Mouse (Mus musculus): ENCODE results near the gene Ggt6.
"Not testable (repeated sequence)": the region's sequence is repeated elsewhere in the genome, so short reads cannot be mapped to it uniquely, and the experiment has no call there.

DNA sequence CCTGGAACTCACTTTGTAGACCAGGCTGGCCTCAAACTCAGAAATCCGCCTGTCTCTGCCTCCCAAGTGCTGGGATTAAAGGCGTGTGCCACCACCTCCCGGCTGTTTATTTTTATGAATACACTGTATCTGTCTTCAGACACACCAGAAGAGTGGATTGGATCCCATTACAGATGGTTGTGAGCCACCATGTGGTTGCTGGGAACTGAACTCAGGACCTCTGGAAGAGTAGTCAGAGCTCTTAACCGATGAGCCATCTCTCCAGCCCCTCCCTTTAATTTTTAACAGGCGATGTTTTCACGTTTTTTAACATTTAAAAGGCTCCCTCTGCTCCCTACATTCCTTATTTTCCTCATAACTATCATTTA, 5.3 kb downstream of the Ggt6 start:
- not testable (repeated sequence) for TF ChIP-seq CTCF (IDR thresholded peaks at IDR 0.05; ENCODE audit: insufficient read depth, low read length); POLR2A (IDR thresholded peaks at IDR 0.05; ENCODE audit: borderline replicate concordance, extremely low read depth, low read depth, low read length)
